Mouse (Mus musculus) cerebellum, adult 2 months (tissue): ENCODE measurements around the gene Erp27.

Source experiments
- CTCF ChIP-seq: fragments of 200-500 bp; IDR thresholded peaks from 2 replicates; pipeline ENCODE4 v1.5.1; 2011; ENCODE audit warnings: low read depth, mild to moderate bottlenecking, control low read depth, low read length, moderate library complexity, borderline replicate concordance; ENCODE audit not compliant: insufficient read depth
- POLR2A ChIP-seq: fragments of 200-500 bp; IDR thresholded peaks from 2 replicates; pipeline ENCODE4 v1.6.1; 2011; ENCODE audit warnings: low read length, control low read depth, borderline replicate concordance; ENCODE audit not compliant: insufficient read depth

GRCm38 (mm10) chr6:136957062-136957461, 35.1 kb upstream of the Erp27 start:
- no peak for TF ChIP-seq CTCF
- TF ChIP-seq POLR2A = no peak
